Mouse (Mus musculus) erythroblast, embryonic 14.5 days (primary cell): Measurements from ENCODE around the gene Zc2hc1b.

Experiments
- GATA1 ChIP-seq: IDR thresholded peaks from 2 replicates; pipeline ENCODE4 v1.6.1; 2012; ENCODE audit warnings: low read length, inconsistent platforms, mixed read lengths
- TAL1 ChIP-seq: IDR thresholded peaks from 3 replicates; pipeline ENCODE4 v1.6.1; 2012; ENCODE audit warnings: low read length, inconsistent platforms, mixed read lengths

DNA sequence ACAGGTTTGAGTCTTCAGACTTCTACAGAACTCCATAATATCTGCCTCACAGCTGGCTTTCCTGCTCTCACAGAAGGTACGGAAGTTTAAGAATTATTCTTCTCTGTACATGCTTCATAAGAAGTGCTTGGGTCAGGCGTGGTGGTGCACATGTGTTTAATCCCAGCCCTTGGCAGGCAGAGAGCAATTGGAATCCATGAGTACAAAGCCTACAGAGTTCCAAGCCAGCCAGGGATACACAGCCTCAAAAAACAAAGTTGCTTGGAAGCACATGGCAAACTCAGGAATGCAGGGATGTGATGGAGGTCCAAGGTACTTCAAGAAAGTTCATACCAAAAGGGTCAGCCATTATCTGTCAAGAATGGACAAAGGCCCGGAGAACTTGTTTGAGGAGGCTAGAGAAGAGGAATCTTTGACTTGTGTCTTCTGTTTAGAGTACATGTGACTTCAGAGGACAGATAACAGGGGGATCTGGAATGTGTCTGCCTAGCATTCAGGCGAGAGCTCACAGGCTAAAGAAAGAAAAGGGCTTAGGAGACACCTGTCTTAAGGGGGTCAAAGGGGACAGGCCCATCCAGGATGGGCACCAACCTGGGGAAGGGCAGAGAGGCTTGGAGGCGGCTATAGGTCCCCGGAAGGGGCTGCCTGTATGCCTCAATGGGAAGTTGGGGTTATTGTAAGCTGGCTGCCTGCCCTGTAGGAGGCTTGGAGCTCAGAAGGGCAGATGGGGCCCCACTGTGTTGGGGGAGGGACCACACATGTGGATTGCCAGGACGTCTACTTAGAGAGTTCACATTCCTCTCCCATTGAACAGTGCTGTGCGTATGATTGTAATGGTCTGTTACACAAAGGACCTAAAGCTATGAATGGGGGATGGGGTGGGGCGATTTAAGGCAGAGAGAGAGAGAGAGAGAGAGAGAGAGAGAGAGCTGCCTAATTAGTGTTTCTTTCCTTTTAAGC lies 60.8 kb downstream of the Zc2hc1b start:
- no peak for TF ChIP-seq GATA1
- no peak for TF ChIP-seq TAL1
